Mouse (Mus musculus): ENCODE data around the gene Nifk.

Nifk gene

GRCm38 (mm10) chr1:118380105-118380786 lies 58.6 kb downstream of the Nifk start:
- no peak for DNase-seq (ENCODE audit: low spot score)

Data from adipocyte (in vitro differentiated cells).